Mouse (Mus musculus): ENCODE data around the gene Ajuba. TPM values are rescaled to one million over a fixed set of nuclear protein-coding genes. Genes with fewer than 3 reads are reported as not detected.

Gene Ajuba
- polyA plus RNA-seq, 1 experiment from 2014 or later, result 32.2 TPM

GRCm38 (mm10) chr14:54597084-54597483, 19.7 kb upstream of the Ajuba start:
- H3K27ac ChIP-seq (ENCODE audit: low read depth, low read length), result no peak overlapping the region
- no peak overlapping the region for H3K4me3 ChIP-seq (ENCODE audit: low read length)
- ATAC-seq (ENCODE audit: low FRiP score, low TSS enrichment), result no peak
- WGBS, result 83% methylated on average over 7 of the region's 7 CpGs
- H3K4me1 ChIP-seq (ENCODE audit: control insufficient read depth, insufficient read depth, low read length), result peaks cover 14% of the 10 kb centered on the region
- no peaks in the 10 kb centered on the region for H3K27me3 ChIP-seq (ENCODE audit: control insufficient read depth, insufficient read depth, low read length)
- H3K36me3 ChIP-seq (ENCODE audit: control insufficient read depth, insufficient read depth, low read length), result peaks cover 6% of the 10 kb centered on the region; the same call in 1 of the 2 replicates
- no peak overlapping the region for H3K9ac ChIP-seq (ENCODE audit: low read depth, low read length)
- 0 out of 2 replicates have a peak, but pooled peaks cover 5% of the 10 kb centered on the region for H3K9me3 ChIP-seq (ENCODE audit: control insufficient read depth, low read length)
- no peak overlapping the region for H3K4me2 ChIP-seq (replicated peaks; ENCODE audit: low read depth, low read length)

GRCm38 (mm10) chr14:54594631-54595414, 17.5 kb upstream of the Ajuba start:
- no peak overlapping the region for H3K27ac ChIP-seq (ENCODE audit: low read depth, low read length)
- ATAC-seq (ENCODE audit: low FRiP score, low TSS enrichment), result no peak
- no peak overlapping the region for H3K4me2 ChIP-seq (replicated peaks; ENCODE audit: low read depth, low read length)
- peaks cover 14% of the 10 kb centered on the region for H3K4me1 ChIP-seq (ENCODE audit: control insufficient read depth, insufficient read depth, low read length)
- no peaks in the 10 kb centered on the region for H3K27me3 ChIP-seq (ENCODE audit: control insufficient read depth, insufficient read depth, low read length)
- no peak overlapping the region for H3K9ac ChIP-seq (ENCODE audit: low read depth, low read length)
- H3K36me3 ChIP-seq (ENCODE audit: control insufficient read depth, insufficient read depth, low read length), result peaks cover 6% of the 10 kb centered on the region; the same call in 1 of the 2 replicates
- H3K9me3 ChIP-seq (ENCODE audit: control insufficient read depth, low read length), result 0 out of 2 replicates have a peak, but pooled peaks cover 5% of the 10 kb centered on the region
- H3K4me3 ChIP-seq (ENCODE audit: low read length), result no peak overlapping the region
- WGBS, result 77% methylated on average over 27 of the region's 28 CpGs

GRCm38 (mm10) chr14:54594055-54594454, 16.7 kb upstream of the Ajuba start:
- 89% methylated on average over 3 of the region's 3 CpGs for WGBS
- peaks cover 6% of the 10 kb centered on the region; the same call in 1 of the 2 replicates for H3K36me3 ChIP-seq (ENCODE audit: control insufficient read depth, insufficient read depth, low read length)
- H3K4me1 ChIP-seq (ENCODE audit: control insufficient read depth, insufficient read depth, low read length), result peaks cover 14% of the 10 kb centered on the region
- 0 out of 2 replicates have a peak, but pooled peaks cover 5% of the 10 kb centered on the region for H3K9me3 ChIP-seq (ENCODE audit: control insufficient read depth, low read length)
- H3K4me3 ChIP-seq (ENCODE audit: low read length), result no peak overlapping the region
- H3K27ac ChIP-seq (ENCODE audit: low read depth, low read length), result no peak overlapping the region
- no peak overlapping the region for H3K9ac ChIP-seq (ENCODE audit: low read depth, low read length)
- no peaks in the 10 kb centered on the region for H3K27me3 ChIP-seq (ENCODE audit: control insufficient read depth, insufficient read depth, low read length)
- ATAC-seq (ENCODE audit: low FRiP score, low TSS enrichment), result no peak
- H3K4me2 ChIP-seq (replicated peaks; ENCODE audit: low read depth, low read length), result no peak overlapping the region

DNA sequence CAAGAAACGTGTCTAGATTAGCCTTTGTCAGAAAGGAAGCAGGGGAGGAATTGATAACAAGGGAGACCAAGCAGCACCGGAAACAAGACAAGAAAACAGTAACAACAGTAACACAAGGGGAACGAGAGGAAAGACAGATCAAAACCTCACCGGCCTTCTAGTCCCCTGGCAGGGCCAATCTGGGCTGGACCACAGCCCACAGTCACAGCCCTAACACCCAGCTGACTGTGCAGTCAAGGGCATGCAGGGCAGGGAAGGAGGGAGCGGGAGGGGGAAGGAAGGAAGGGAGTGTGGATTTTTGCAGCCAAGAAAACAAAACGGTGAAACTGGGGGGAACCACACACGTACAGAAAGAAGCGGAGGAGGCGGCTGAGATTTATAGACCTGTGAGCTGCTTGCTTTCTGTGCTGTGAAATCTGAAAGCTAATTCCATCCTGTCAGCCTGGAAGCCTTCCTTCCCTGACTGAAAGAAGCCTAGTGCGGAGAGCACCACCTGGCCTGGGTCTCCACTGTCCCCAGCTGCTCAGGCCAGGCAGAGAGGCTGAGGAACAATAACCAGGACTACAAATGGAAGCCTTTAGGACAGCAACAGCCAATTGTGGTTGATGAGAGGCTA, 15.1 kb upstream of the Ajuba start:
- H3K9me3 ChIP-seq (ENCODE audit: control insufficient read depth, low read length), result 0 out of 2 replicates have a peak, but pooled peaks cover 5% of the 10 kb centered on the region
- H3K4me2 ChIP-seq (replicated peaks; ENCODE audit: low read depth, low read length), result no peak overlapping the region; the same call in 1 of the 2 replicates
- H3K27me3 ChIP-seq (ENCODE audit: control insufficient read depth, insufficient read depth, low read length), result no peaks in the 10 kb centered on the region
- 13% methylated on average over 10 of the region's 10 CpGs for whole genome bisulfite sequencing
- peak overlapping the region; percentile 90 for H3K27ac ChIP-seq (ENCODE audit: low read depth, low read length)
- H3K9ac ChIP-seq (ENCODE audit: low read depth, low read length), result peak overlapping the region; percentile 31; the same call in 1 of the 2 replicates
- no peak overlapping the region for H3K4me3 ChIP-seq (ENCODE audit: low read length)
- peaks cover 6% of the 10 kb centered on the region; the same call in 1 of the 2 replicates for H3K36me3 ChIP-seq (ENCODE audit: control insufficient read depth, insufficient read depth, low read length)
- peak; percentile 86 for ATAC-seq (ENCODE audit: low FRiP score, low TSS enrichment)
- peaks cover 14% of the 10 kb centered on the region for H3K4me1 ChIP-seq (ENCODE audit: control insufficient read depth, insufficient read depth, low read length)

GRCm38 (mm10) chr14:54591056-54591455, 13.7 kb upstream of the Ajuba start:
- H3K9ac ChIP-seq (ENCODE audit: low read depth, low read length), result no peak overlapping the region
- H3K36me3 ChIP-seq (ENCODE audit: control insufficient read depth, insufficient read depth, low read length), result peaks cover 6% of the 10 kb centered on the region; the same call in 1 of the 2 replicates
- H3K4me2 ChIP-seq (replicated peaks; ENCODE audit: low read depth, low read length), result no peak overlapping the region
- H3K27ac ChIP-seq (ENCODE audit: low read depth, low read length), result no peak overlapping the region
- H3K9me3 ChIP-seq (ENCODE audit: control insufficient read depth, low read length), result 0 out of 2 replicates have a peak, but pooled peaks cover 5% of the 10 kb centered on the region
- H3K27me3 ChIP-seq (ENCODE audit: control insufficient read depth, insufficient read depth, low read length), result no peaks in the 10 kb centered on the region
- peaks cover 14% of the 10 kb centered on the region for H3K4me1 ChIP-seq (ENCODE audit: control insufficient read depth, insufficient read depth, low read length)
- ATAC-seq (ENCODE audit: low FRiP score, low TSS enrichment), result no peak
- WGBS, result 93% methylated on average over 16 of the region's 16 CpGs
- H3K4me3 ChIP-seq (ENCODE audit: low read length), result no peak overlapping the region

DNA sequence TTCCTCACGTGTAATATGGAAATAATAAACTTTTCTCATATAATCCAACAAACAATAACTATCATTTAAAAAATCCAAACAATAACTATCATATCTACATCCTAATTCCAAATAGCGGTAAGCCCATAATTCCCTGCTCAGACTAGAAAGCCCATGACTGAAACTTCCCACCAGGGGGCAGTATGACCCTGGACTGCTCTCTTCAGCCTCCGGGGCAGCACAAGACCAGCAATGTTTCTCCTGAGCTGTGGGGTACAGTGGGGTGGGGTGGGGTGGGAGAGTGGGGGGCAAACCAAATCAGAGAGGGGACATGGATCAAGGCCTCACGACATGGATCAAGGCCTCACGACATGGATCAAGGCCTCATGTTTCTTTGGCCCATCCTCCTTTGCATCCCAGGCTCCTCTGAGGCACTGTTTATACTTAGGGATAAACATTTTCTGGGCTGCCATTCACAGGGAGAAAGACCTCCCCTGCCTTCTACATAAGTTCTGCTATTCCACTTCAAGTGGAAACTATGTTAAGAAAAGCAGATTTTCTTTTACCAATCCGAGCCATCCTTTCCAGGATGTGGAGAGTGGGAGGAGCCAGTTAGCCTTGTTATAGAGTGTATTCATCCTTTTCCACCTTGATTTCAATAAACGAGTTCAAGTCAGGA, 6.5 kb upstream of the Ajuba start:
- ATAC-seq (ENCODE audit: low FRiP score, low TSS enrichment), result peak; percentile 56
- Histone ChIP-seq H3K4me2 (replicated peaks; ENCODE audit: low read depth, low read length) (no peak overlapping the region), H3K9ac (ENCODE audit: low read depth, low read length) (no peak overlapping the region)

DNA sequence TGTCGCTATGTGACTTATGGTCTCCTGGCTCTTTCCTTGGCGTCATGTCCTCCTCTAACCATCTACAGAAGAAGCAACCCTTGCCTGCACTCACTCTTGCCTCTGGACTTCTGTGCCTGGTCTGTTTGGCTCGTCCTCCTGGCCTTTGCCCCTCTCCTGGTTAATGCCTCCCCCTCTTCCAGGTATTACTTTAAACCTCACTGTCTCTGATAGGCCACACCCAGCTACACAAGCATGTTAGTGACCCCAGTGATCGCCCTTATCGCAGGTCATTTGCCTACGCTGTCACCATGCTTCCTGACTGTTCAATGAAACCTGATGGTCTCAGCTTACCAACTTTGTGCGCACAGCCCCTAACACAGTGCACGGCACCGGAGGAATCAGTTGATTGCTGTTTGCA, 5.2 kb upstream of the Ajuba start:
- 84% methylated on average over 9 of the region's 9 CpGs for WGBS

More for the DNA sequence above, 6.5 kb upstream of the Ajuba start:
- Histone ChIP-seq H3K4me3 (ENCODE audit: low read length) (no peak overlapping the region), H3K27ac (ENCODE audit: low read depth, low read length) (no peak overlapping the region), H3K36me3 (ENCODE audit: control insufficient read depth, insufficient read depth, low read length) (peaks cover 3% of the 10 kb centered on the region; the same call in 1 of the 2 replicates), H3K27me3 (ENCODE audit: control insufficient read depth, insufficient read depth, low read length) (no peaks in the 10 kb centered on the region), H3K4me1 (ENCODE audit: control insufficient read depth, insufficient read depth, low read length) (0 out of 2 replicates have a peak, but pooled peaks cover 2% of the 10 kb centered on the region), H3K9me3 (ENCODE audit: control insufficient read depth, low read length) (no peaks in the 10 kb centered on the region)
- WGBS, result 43% methylated on average over 7 of the region's 7 CpGs

DNA sequence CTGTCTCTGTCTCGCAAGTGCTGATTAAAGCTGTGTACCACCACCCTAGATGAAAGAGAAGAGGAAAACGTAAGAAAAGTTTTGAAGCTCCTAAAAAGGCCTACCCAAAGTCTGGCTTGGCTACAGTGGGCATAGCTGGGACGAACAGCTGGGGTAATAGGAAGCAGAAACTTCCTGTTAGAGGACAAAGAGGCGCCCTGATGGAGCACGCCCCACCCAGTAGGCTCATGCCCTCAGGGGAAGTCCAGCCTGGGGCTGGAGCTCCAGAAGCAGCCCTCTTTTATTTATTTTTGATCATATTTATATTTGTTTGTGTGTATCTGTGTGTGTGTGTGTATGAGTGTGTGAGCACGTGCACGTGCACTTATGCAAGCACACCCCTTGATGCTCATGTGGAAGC, 2.3 kb upstream of the Ajuba start:
- 86% methylated on average over 7 of the region's 7 CpGs for WGBS
- no peak for ATAC-seq (ENCODE audit: low FRiP score, low TSS enrichment)
- no peak overlapping the region for H3K4me2 ChIP-seq (replicated peaks; ENCODE audit: low read depth, low read length)
- no peaks in the 10 kb centered on the region for H3K27me3 ChIP-seq (ENCODE audit: control insufficient read depth, insufficient read depth, low read length)
- H3K9me3 ChIP-seq (ENCODE audit: control insufficient read depth, low read length), result no peaks in the 10 kb centered on the region
- peaks cover 15% of the 10 kb centered on the region; the same call in 1 of the 2 replicates for H3K4me1 ChIP-seq (ENCODE audit: control insufficient read depth, insufficient read depth, low read length)
- no peak overlapping the region for H3K27ac ChIP-seq (ENCODE audit: low read depth, low read length)
- no peak overlapping the region for H3K4me3 ChIP-seq (ENCODE audit: low read length)
- H3K9ac ChIP-seq (ENCODE audit: low read depth, low read length), result no peak overlapping the region
- H3K36me3 ChIP-seq (ENCODE audit: control insufficient read depth, insufficient read depth, low read length), result no peaks in the 10 kb centered on the region; the same call in 1 of the 2 replicates

More for the DNA sequence above, 5.2 kb upstream of the Ajuba start:
- Histone ChIP-seq H3K9me3 (ENCODE audit: control insufficient read depth, low read length) (no peaks in the 10 kb centered on the region), H3K4me2 (replicated peaks; ENCODE audit: low read depth, low read length) (no peak overlapping the region), H3K4me1 (ENCODE audit: control insufficient read depth, insufficient read depth, low read length) (peaks cover 7% of the 10 kb centered on the region; the same call in 1 of the 2 replicates), H3K9ac (ENCODE audit: low read depth, low read length) (no peak overlapping the region), H3K4me3 (ENCODE audit: low read length) (no peak overlapping the region), H3K27ac (ENCODE audit: low read depth, low read length) (no peak overlapping the region), H3K36me3 (ENCODE audit: control insufficient read depth, insufficient read depth, low read length) (peaks cover 3% of the 10 kb centered on the region; the same call in 1 of the 2 replicates), H3K27me3 (ENCODE audit: control insufficient read depth, insufficient read depth, low read length) (no peaks in the 10 kb centered on the region)
- no peak for ATAC-seq (ENCODE audit: low FRiP score, low TSS enrichment)
